Mouse (Mus musculus) layer of hippocampus, postnatal 14 days (tissue): ENCODE results near the gene Gm17606. TPM values are rescaled to one million over a fixed set of nuclear protein-coding genes. Genes with fewer than 3 reads are reported as not detected.
A peak's percentile ranks its signal among the peaks of the same experiment; 100 is the strongest.

Experiments
- DNase-seq, 2 experiments: peaks; one replicate each; pipeline ENCODE4 v3.0.0; 2021 to 2022; ENCODE audit warnings: low spot score in 2 of 2, mixed read lengths in 1 of 2
- microRNA-seq, 2 experiments: library from miRNA; unstranded; fragments of <30 nt; microRNA quantifications; one replicate each; pipeline ENCODE4 v1.2.0; 2021
- total RNA-seq, 2 experiments: library from RNA; stranded (reverse); gene quantifications; 2 replicates each; pipeline ENCODE4 v1.2.3; 2021

The Gm17606 gene
- total RNA-seq, 2 experiments from 2014 or later, result not detected

DNA sequence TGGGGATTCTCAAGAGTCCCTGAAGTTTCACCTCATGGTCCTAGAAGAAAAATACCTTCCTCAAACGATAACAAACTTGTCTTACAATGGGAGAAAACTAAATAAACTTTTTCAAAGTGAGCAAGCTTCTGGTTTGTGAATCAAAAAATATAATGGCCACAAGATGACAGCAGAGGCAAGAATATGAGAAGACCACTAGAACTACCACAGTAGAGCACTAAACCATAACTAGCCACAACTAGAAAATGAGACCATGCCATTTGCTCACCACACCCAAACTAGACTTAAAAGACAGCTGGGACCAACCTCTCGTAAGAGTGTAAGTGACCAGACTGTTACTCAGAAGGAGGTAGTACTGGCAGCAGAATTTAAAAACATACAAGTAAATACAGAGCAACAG, 19.3 kb downstream of the Gm17606 start:
- no peak for DNase-seq

DNA sequence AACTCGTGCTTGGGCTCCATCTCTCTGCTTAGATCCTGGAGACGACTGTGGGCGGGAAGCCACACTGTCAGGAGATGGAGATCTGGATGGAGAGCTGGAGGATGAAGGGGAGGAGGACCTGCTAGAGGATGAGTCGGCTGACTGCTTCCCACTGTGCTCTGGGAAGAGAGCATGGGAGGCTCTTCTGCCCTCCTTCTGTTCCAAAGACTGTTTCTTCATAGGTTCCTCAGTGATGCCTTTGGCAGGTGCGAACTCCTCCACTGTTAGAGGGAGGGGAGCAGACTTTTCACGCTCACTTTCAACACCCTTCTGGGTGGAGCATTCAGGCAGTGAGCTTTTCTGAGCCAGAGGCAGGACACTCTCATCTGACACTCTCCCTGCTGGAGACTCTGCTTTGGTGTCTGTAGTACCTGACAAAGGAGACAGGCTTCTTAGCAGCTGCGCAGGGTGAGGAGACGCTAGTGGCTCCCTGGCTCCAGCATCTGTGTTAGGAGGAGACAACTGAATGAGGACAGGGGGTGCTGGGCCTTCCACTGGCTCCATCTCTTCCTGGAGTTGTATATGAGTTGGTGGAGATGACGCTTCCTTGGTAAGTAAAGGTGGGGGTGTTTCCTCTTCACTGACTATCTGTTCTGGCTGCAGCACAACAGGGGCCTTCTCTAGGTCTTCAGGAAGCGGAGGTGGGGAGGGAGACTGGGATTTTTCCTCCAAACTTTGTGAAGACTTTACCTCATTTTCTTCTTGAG, 23.9 kb downstream of the Gm17606 start:
- no peak for DNase-seq

DNA sequence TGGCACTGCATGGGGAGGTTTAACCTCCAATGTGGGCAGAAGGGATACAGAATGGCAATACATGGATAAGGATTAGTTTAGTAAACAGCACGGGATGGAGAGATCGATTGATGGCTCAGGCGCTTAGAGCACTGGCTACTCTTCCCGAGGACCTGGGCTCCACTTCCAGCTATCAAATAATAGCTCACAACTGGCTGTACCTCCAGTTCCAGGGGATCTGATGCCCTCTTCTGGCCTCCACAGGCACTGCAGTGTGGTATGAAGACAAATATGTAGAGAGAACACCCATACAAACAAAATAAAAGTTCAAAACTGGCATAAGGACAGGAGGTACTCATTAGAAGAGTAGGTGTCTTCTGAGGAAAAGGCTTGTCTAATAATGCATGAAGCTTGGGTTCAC, 28.6 kb downstream of the Gm17606 start:
- DNase-seq, result no peak

DNA sequence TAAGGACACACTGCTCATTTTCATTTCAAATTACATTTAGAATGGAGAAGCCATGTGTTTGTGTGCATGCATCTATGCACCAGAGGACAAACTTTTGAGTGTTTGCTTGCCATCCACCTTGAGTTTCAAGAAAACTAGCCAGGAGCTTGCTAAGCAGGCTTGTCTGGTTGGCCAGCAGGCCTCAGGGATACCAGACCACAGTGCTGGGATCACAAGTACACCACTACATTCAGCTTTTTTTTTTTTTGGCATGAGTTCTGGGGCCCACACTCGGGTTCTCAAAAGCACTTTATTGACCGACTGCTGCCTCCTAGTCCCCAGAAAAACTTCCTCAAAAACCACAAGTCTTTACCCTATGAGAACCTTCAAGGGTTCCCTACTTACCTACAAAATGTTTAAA, 33.6 kb downstream of the Gm17606 start:
- no peak for DNase-seq

DNA sequence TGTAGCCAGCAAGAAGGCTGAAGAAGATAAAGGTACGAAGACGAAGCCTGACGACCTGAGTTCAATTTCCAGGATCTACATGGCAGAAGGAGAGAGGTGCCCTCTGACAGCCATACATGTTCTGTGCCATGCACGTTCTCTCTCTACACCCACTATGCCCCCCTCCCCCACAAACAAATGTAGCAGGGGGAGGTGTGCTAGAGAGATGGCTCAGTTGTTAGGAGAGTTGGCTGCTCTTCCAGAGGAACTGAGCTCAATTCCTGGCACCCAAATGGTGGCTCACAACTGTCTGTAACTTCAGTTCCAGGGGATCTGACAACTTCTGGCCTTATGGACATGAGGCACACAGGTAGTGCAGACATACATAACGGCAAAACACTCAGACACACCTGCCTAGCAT, 35.5 kb downstream of the Gm17606 start:
- peak in 1 of 2 experiments; percentile 46 for DNase-seq

DNA sequence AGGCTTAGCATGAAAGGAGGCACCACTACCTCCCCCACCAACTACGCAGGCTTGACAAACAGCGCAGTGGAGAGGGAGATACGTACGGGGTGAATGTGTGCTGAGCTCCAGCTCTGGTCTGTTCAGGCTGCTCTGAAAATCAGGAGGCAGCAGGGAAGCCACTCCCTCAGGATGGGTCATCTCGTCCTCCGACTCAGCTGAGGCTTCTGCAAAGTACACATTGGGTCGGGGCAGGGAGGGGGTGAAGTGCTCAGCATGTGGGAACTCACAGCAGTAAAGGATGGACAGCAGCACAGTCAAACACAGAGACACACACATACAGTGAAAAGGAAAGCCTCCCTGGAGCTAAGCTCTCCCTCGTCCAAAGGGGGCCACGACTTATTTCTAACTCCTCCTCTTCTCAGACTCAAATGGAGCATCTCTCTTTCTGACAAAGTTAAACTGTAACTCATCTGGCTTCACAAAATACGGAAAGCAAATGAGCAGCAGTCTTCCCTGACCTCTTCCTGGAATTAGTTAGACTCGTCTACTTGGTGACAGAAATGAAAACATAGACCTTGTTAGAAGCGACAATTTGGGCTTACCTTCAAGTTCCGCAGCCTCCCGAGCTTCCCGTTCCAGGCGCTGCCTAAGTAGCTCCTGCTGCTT, 38.0 kb downstream of the Gm17606 start:
- DNase-seq, result no peak

DNA sequence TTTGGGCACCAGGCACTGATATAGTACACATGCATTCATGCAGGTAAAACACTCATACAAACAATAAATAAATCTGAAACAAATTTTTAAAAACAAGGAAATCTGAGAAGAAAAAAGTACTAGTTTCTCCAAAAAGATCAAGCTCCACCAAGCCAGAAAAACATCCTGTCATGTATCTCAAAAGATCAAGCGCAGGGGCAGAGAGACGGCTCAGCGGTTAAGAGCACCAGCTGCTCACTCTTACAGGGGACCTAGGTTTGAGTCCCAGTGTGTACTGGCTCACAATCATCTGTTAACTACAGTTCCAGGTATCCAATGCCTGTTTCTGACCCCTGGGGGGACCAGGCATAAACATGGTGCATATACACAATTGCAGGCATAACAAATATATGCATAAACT, 41.6 kb downstream of the Gm17606 start:
- no peak for DNase-seq

DNA sequence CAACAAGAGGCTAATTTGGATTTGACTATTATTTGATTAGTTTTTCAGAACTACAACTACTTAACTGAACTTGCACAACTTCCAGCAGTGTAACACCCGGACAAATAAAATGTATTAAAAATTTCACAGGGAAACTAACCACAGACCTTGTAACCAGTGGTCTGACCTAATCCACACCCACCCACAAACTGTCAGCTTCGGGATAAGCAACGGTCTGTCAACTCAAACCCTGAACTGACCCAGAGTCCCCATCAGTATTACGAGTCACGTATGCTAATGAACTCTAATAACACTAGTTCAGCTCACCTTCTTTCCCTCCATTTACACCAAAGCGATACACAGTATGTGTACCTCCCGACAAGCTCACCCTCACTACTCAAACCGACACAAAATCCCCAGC, 44.7 kb downstream of the Gm17606 start:
- DNase-seq, result no peak

DNA sequence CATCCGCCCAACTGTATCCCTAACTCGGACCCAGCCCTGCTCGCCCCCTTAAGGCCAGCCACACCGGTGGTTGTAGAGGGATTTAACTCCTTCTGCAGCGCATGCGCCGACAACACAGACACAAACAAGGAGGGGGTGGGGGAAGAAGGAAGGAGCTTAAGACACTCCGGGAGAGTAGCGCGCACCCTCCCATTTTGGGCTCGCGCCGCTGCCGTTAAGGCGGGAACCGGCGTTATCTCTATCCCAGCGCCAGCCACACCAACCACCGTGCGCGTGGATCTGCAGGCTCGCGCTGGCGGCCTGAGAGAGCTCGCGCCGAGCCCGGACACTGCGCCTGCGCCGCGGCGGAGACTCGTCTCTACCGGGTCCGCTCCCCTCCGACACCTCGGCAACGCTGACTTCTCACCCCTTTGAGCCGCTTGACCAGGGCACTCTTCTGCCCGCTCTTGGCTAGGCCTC, 45.3 kb downstream of the Gm17606 start, which contains the start of gene 1700123O20Rik:
TSS of gene 1700123O20Rik (plus strand) at position 154 of the 459 bp plus-strand sequence.
- peak in 1 of 2 experiments; percentile 84 for DNase-seq

DNA sequence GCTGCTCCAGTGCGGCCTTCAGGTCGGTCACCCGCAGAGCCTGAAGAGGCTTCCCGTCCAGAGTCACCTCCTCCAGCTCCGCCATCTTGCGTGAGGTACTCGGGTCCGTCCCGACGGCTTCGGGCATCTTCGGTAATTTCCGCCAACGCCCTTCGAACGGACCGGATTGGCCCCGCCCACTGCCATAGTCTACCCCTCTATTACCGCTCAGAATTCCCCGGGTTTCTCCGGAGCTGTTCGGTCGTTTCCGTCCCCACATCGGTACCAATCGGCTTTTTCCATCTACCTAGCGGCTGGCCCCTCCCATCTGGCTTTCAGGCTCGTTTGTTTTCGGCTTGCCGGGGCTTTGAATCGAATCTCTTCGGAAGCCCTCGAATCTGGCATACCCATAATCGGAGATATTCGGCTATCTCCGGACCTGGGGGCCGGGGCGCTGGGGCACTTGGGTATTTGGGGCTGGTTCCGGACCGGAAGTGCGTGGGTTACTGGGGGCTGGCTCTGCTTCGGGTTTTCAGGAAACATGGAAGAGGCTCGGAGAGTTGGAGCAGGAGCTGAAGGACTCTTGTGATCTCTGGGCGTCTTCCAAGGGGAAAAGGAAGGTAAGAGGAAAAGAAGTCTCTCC, 45.9 kb downstream of the Gm17606 start, which contains the start of gene Acin1:
TSS of gene Acin1 (minus strand) at position 410 of the 622 bp plus-strand sequence.
- peak; percentile 100 for DNase-seq

DNA sequence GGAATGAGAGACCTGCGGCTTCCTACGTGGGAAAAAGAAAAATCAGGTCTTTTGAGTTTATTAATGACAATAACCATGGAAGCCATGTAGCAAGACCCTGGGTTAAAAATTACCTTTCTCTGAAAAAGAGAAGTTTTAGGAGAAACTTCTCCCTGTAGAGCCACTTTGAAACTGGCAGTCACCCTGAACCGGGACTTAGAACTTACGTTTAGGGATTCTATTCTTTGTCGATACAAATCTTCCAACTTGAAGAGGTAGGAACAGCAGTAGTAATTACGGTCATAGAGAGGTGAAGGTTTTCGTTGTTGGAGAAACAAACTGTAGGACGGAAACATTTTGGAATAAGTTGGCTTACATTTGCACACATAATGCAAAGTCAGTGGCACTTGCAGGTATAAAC, 46.5 kb downstream of the Gm17606 start:
- no peak for DNase-seq

DNA sequence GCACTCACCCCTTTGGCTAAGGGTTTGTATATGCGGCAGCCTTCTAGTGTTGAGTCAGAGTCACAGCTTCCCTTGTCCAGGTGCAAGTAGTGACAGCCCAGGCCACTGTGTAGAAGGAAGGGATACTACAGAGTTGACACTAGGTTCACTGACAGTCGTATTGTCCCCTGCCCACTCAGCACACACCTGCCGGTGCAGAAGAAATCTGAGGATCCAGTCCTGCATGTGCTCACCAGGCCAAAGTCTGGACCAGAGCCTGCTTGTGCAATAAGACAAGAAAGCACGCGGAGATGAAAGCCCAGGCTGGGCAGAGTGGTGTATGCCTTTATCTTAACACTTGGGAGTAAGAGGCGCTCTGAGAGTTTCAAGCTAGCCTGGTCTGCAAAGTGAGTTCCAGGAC, 54.3 kb downstream of the Gm17606 start:
- no peak for DNase-seq

DNA sequence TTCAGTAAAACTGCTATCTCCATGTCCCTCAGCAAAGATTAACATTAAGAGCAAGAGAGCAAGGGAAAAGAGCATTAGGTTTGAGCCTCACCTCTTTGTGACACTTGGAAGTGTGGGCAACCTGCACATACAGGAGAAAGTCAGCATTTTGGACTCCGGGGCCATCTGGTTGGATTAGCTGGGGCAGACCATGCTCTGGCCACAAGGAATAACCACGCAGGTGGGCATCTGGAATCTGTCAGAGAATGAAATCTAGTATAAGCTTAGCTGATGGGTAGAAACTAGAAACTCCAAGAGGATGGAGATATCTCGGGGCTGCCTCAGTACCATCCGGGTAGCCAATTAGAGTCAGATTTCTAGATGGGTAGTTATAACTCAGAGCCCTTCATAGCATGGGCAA, 56.0 kb downstream of the Gm17606 start:
- no peak for DNase-seq

Small RNA genes within 50 kb of the gene (microRNA-seq; reads per million reads assigned to microRNA genes)
- 0 reads per million in 2 experiments for gene Mir686
- 0 to 1.4 reads per million in 2 experiments for gene Mir6948

Other genes with a start within 250 kb of the Gm17606 start
- gene Slc7a7, start 223.2 kb upstream of the Gm17606 start, total RNA-seq, result 1 to 10 TPM; 2.4 to 2.5 TPM
- 10 to 100 TPM; 92.7 to 96.6 TPM for gene Mrpl52, start 214.0 kb upstream of the Gm17606 start, total RNA-seq
- 10 to 100 TPM; 20.0 to 29.8 TPM for gene Mmp14, start 209.3 kb upstream of the Gm17606 start, total RNA-seq
- 10 to 100 TPM; 40.3 to 45.1 TPM for gene Lrp10, start 176.8 kb upstream of the Gm17606 start, total RNA-seq
- 10 to 100 TPM; 31.3 to 33.2 TPM for gene Rem2, start 164.9 kb upstream of the Gm17606 start, total RNA-seq
- gene Prmt5, start 123.4 kb upstream of the Gm17606 start, total RNA-seq, result 10 to 100 TPM; 74.9 to 75.2 TPM
- 1 to 10 TPM; 4.1 to 4.2 TPM for gene Haus4, start 86.3 kb upstream of the Gm17606 start, total RNA-seq
- gene Ajuba, start 63.4 kb upstream of the Gm17606 start, total RNA-seq, result 1 to 10 TPM; 2.6 to 3.2 TPM
- 1 to 10 TPM; 4.3 to 5.6 TPM for gene 4931414P19Rik, start 35.0 kb upstream of the Gm17606 start, total RNA-seq
- gene Psmb5, start 22.9 kb upstream of the Gm17606 start, total RNA-seq, result 100 to 1,000 TPM; 211 to 215 TPM
- under 1 TPM; 0.35 to 0.38 TPM for gene Psmb11, start 19.5 kb upstream of the Gm17606 start, total RNA-seq
- gene Cdh24, start 412 bp downstream of the Gm17606 start, total RNA-seq, result 10 to 100 TPM; 20.5 to 21.0 TPM
- gene 1700123O20Rik, start 45.3 kb downstream of the Gm17606 start, total RNA-seq, result 10 to 100 TPM; 25.8 to 27.8 TPM
- 100 to 1,000 TPM; 210 to 221 TPM for gene Acin1, start 46.0 kb downstream of the Gm17606 start, total RNA-seq
- under 1 TPM in 1 of 2 experiments, not detected in 1; 0.21 TPM for gene Gm29776, start 57.9 kb downstream of the Gm17606 start, total RNA-seq
- not detected for gene Cebpe, start 71.2 kb downstream of the Gm17606 start, total RNA-seq
- 10 to 100 TPM; 66.1 to 66.2 TPM for gene Slc7a8, start 141.0 kb downstream of the Gm17606 start, total RNA-seq
- gene Rnf212b, start 173.2 kb downstream of the Gm17606 start, total RNA-seq, result not detected
- 10 to 100 TPM; 20.8 to 21.7 TPM for gene Homez, start 230.0 kb downstream of the Gm17606 start, total RNA-seq
- 10 to 100 TPM; 24.3 to 27.5 TPM for gene Ppp1r3e, start 236.6 kb downstream of the Gm17606 start, total RNA-seq
- 10 to 100 TPM; 95.3 to 96.8 TPM for gene Bcl2l2, start 242.4 kb downstream of the Gm17606 start, total RNA-seq
- under 1 TPM; 0.30 to 0.88 TPM for gene Gm20521, start 242.5 kb downstream of the Gm17606 start, total RNA-seq